Mouse (Mus musculus) left cerebral cortex, adult 2 months (tissue): ENCODE measurements around the gene Klf7. TPM values are rescaled to one million over a fixed set of nuclear protein-coding genes. Genes with fewer than 3 reads are reported as not detected.
A peak's percentile ranks its signal among the peaks of the same experiment; 100 is the strongest.

Experiments
- DNase-seq, 2 experiments: peaks; one replicate each; pipeline ENCODE4 v3.0.0; 2021 to 2022; ENCODE audit warnings: low spot score in 2 of 2, mixed read lengths in 1 of 2; ENCODE audit errors: extremely low spot score in 1 of 2
- H3K27ac ChIP-seq: fragments of 200-600 bp; 2 replicates; pipeline ENCODE4 v1.8.1; 2022
- H3K4me3 ChIP-seq: fragments of 200-600 bp; 2 replicates; pipeline ENCODE4 v1.8.1; 2022
- CTCF ChIP-seq: fragments of 200-600 bp; IDR thresholded peaks from 2 replicates; pipeline ENCODE4 v1.8.1; 2022; ENCODE audit warnings: antibody characterized with exemption, mild to moderate bottlenecking, moderate library complexity
- intact Hi-C: fragments of 180-260 bp; cut with DNase I; formaldehyde crosslinking; loops from one replicate; pipeline ENCODE4 v1.15.1; 2025
- total RNA-seq, 2 experiments: library from RNA; stranded (reverse); gene quantifications; 2 replicates each; pipeline ENCODE4 v1.2.3; 2021

Klf7 gene
- total RNA-seq, 2 experiments from 2014 or later = 41.1 to 46.5 TPM

DNA sequence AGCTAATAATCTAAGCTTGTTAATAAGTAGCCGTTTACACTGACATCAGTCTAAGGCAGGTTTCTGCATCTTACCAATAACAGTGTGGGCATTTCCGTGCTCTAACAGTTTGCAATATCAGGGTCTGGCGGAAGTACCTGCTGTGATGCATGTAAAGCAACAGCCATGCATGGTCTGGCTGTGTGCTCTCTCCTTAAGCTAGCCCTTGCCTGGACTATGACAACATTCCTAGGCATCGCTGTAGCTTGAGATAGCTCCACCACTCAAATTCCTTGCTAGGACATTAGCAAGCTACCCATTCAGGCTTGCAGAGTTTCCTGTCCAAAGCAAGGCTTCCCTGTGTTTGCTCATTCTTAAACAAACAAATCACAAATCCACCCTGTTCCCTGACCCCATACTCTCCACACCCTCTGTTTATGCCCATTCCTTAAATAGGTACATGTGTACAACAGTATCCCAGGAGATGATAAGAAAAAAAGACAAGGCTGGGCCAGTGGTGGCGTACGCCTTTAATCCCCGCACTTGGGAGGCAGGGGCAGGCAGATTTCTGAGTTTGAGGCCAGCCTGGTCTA lies 85.1 kb downstream of the Klf7 start:
- no peak for TF ChIP-seq CTCF
- Histone ChIP-seq H3K4me3 (no peak overlapping the region), H3K27ac (peak overlapping the region; percentile 69)
- no peak for DNase-seq
- intact Hi-C loops = loop anchor here (2.0 to 10.0 kb wide), 5 partner anchors 70 to 410 kb away; partner anchors contain the start of gene 4933402D24Rik

DNA sequence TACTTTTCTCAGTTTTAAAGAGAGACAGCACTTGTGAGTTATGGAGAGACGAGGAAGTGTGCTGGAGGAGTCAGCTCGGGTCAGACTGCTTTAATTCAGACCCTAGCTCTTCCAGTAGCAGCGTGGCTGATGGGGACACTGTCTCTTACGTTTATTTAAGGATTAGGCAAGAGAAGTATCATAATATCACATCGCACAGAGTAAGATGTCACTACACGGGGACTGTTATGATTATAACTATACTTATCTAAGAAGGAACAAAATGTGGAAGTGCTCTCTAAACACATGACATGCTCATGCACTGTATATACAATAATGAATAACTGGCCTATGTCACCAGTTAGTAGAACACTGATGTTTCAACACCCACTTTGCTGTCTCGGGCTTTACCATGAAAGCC lies 86.3 kb downstream of the Klf7 start:
- TF ChIP-seq CTCF = no peak
- H3K4me3 ChIP-seq = no peak overlapping the region
- intact Hi-C loops = loop anchor here (2.0 to 10.0 kb wide), 5 partner anchors 69 to 411 kb away; partner anchors contain the start of gene 4933402D24Rik
- DNase-seq = no peak
- H3K27ac ChIP-seq = peak overlapping the region; percentile 69

DNA sequence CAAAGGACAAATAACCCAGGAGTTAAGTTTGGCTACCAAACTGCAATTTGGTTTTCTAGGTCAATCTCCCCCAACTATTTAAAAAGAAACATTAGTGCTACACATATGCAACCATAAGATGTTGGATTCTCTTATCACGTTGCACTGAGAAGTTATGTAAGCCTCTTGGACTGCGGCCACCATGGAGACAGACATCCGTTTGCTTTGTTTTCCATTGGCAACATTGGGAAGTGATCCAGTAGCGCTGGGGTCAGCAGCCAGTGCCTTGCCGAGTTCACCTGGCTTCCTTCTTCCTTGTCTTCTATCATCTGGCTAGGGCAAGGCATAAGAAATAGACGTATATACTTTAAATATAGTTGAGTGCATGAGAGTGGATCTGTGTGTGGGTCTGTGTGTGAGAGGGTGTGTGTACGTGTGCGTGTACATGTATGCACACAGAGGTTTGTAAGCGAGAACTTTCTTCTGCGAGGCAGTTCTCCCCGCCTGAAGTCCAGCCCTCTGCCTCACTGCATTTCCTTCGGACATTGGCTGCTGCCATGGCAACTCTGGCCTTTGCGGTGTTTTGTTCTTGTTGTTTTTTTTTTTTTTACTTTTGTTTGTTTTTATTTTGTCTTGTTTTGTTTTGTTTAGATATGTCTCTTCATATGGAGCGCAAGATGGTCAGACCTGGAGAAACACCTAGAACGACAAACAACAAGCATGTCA lies 86.8 kb downstream of the Klf7 start:
- intact Hi-C loops = loop anchor here (5.0 to 10.0 kb wide), 4 partner anchors 68 to 412 kb away; partner anchors contain the start of gene 4933402D24Rik

DNA sequence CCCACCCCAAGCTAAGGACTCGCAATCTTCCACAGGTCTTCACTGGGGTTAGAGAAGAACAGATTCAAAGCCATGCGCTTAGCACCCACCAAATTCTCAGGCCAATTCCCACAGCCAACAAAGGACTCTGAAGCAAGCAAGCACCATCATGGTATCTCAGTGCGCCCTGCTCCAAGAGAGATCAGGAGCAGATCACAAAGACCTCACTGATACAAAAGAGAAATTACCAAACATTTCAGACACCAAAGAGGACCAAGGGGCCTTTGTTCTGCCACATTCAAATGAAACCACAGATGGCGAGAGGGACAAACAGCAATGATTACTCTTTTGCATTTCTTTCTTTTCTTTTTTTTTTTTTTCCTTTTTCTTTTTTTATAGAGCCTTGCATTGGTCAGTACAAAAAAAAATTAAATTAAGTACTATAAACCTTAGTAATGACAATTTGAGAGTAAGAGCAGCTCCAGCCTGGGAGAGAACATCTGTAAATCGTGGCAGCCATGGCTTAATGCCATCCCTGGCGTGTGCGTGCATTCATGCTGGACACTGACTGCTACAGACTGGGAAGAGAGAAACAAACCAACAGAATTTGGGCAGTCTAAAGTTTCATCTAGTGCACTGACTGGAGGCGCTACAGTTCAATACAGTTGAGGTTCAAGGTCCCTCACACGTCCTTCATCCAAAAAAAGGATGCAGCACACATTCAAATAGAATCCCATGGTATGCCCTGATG lies 89.4 kb downstream of the Klf7 start:
- no peak for TF ChIP-seq CTCF
- intact Hi-C loops = loop anchor here (10.0 kb wide), 2 partner anchors 268 to 272 kb away; partner anchors contain the start of gene 4933402D24Rik
- Histone ChIP-seq H3K4me3 (no peak overlapping the region), H3K27ac (peak overlapping the region; percentile 56)
- no peak for DNase-seq

More for the DNA sequence above, 86.8 kb downstream of the Klf7 start:
- TF ChIP-seq CTCF = no peak
- no peak for DNase-seq
- Histone ChIP-seq H3K4me3 (no peak overlapping the region), H3K27ac (peak overlapping the region; percentile 69)

DNA sequence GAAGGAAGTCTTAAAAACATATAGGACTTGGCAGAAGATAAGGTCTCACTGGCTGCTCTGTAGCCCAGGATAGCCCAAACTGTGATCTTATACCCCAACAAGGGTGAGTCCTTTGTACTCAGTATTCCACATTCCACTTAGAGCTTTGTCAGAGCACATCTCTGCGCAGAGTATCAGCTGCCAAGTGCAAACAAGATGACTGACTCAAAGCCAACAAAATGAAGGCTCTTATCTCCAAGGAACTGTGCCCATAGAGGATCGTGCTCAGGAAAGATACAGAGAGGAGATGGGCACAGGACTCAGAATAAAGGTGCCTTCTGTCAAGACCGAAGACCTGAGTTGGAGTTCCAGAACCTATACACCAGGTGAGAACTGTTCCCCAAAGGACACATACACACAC lies 100.1 kb downstream of the Klf7 start:
- Histone ChIP-seq H3K4me3 (no peak overlapping the region), H3K27ac (no peak overlapping the region; the same call in 1 of the 2 replicates)
- no peak for DNase-seq
- no peak for TF ChIP-seq CTCF
- intact Hi-C loops = no loop called here

DNA sequence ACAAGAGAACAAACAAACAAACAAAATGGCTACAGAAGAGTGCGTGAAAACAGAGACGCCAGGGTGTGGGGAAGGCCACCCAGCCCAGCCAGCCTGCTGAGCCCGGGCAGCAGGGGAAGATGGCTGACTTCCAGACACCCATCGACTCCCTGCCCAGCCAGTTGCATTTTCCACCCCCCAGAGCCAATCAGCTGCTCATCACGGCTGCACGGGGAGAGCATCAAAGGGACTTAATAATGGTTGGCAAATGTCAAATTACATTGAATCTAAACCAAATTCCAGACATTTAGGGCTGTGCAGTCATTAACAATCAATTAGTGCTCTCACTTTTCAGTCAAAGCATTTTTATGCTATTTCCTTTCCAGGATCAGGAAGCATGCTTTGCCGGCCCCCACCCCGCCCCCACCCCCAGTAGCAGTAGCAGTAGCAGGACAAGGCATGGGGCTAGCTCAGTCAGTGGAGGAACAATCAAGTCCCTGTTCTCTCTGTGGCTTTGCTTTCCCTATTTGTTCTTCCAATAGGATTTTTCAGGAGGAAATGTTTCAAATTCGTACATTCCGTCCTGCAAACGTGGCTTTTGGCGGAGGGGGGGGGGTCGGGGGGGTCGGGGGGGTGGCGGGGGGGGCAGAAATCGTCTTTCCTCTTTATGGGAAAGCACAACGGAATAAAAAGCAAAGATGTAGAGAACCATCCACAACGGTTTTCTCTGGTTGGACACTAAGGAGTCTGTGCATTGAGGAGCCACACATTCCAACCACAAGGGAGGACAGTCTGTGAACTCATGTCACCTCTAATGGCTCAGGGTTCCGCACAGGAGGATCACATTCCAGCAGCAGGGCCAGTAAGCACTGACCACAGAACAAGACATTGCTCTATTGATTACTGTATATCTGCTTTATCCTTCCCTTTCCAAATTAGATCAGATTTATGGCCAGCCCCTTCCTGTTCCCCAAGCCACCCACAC lies 101.1 kb downstream of the Klf7 start:
- intact Hi-C loops = no loop called here

DNA sequence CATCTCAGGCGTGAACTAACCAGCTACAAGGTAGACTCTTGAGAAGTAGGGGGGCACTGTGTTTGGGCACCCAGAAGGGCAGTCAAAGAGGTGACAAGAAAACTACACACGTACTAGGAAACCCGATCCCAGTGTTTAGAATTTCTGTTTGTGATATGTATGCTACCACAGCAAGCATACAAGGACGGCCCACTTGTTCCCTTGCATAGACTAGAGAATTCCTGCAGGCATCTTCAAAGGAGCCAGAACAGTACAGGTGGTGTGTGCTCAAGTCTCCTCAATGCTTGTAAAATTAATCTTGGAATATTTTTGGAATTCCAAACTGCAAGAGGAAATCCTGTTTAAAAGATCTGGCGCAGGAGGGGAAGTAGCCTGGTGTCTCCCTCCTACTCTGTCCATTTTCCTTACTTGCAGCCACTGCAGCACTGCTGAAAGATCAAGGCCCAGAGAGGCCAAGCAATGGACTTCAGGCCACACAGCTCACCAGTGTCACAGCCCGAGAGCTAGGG lies 102.9 kb downstream of the Klf7 start:
- DNase-seq = no peak
- no peak overlapping the region for H3K27ac ChIP-seq
- H3K4me3 ChIP-seq = 0 out of 2 replicates have a peak overlapping the region, but pooled peaks have one; percentile 5
- TF ChIP-seq CTCF = no peak
- intact Hi-C loops = no loop called here

More for the DNA sequence above, 101.1 kb downstream of the Klf7 start:
- no peak for TF ChIP-seq CTCF
- Histone ChIP-seq H3K4me3 (0 out of 2 replicates have a peak overlapping the region, but pooled peaks have one; percentile 1), H3K27ac (peak overlapping the region; percentile 63; the same call in 1 of the 2 replicates)
- peak in 1 of 2 experiments; percentile 47 for DNase-seq

DNA sequence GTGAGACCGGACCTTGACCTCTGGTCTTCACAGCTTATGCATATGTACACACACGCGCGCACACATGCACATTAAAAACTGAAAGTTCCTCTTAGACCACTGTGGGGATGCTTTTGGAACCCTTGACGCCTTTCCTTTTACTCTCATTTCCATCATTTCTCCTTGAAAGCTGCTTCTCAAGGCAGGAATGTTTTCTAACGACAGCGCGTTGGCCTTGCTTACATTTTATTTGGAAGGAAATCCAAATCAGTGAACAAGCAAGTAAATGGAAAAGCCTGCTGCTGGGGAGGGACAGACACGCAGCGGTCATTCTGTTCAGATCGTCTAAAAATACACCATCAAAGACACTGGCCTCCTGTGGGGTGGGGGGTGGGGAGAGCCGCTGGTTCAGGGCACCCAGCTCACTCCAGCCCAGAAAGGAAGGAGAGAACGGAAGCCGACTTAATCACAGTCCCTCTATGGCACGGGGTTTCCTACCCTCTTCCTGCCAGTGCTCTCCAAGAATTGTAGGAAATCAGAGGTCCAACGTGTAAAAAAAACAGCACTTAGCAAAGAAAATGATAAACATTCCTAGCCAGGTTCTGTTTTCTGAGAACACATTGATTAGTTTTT lies 103.5 kb downstream of the Klf7 start:
- H3K27ac ChIP-seq = peak overlapping the region; percentile 63
- TF ChIP-seq CTCF = no peak
- intact Hi-C loops = no loop called here
- 0 out of 2 replicates have a peak overlapping the region, but pooled peaks have one; percentile 5 for H3K4me3 ChIP-seq
- DNase-seq = no peak

DNA sequence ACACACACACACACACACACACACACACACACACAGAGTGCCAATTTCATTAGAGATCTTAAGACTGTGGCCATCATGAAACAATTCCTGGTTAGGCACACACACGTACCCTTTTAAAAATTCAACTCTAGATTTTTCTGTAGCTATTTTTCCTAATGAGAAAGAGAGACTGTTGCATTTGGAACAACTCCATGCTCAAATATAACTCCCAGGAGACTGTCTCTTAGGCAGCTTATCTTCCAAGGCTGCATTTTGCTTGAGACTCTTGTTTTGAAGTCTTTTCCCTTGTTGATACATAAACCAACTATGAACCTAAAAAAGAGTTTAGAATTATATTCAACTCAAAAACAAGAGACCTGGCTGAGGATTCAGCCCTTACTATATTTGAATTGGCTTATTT lies 108.0 kb downstream of the Klf7 start:
- DNase-seq = no peak
- intact Hi-C loops = no loop called here
- no peak for TF ChIP-seq CTCF
- H3K27ac ChIP-seq = peak overlapping the region; percentile 2; the same call in 1 of the 2 replicates
- H3K4me3 ChIP-seq = no peak overlapping the region

DNA sequence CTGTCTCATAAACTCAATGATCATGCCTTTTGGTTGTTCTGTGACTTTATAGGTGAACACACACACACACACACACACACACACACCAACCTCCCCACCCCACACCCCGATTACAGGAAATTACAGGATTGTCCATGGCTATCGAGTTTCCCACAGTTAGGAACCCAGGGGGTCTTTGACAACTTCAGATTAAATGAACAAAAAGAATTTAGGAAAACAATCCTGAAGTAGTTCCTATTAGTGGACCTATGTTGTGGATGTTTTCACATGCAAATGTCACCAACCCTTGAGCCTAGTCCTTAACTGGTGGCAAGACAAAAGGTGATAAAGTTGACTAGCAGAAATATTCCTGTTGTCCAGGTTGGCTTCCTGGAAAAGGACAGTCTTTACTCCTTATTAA lies 113.1 kb downstream of the Klf7 start:
- no peak for TF ChIP-seq CTCF
- no peak for DNase-seq
- intact Hi-C loops = no loop called here
- no peak overlapping the region for H3K27ac ChIP-seq
- H3K4me3 ChIP-seq = no peak overlapping the region
